Mouse (Mus musculus) mature B cell (primary cell): ENCODE measurements around the gene Srsf1.

ENCODE experiments used
- in situ Hi-C: fragments of 300-500 bp; cut with MboI; formaldehyde crosslinking; loops from 2 replicates; pipeline ENCODE4 v1.14.3; 2019

Srsf1 gene

DNA sequence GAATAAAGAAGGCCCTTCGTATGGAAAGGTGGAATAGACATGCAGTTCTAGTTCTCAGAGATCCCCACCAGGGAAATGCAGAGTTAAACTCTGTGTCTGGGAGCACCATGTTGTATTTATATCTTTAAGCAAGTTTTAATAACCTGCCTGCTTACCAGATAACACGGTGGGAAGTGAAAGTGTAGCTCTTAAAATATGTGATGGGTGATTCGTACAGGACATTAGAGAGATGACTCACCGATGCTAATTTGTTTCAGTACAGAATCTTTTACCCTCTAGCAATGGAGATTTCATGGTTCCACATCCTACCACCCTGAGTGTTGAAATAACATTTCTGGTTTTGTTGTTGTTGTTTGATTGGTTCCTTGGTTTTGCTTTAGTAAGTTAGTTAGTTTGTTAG is 23.2 kb downstream of the Srsf1 start:
- in situ Hi-C loops, result no loop called here

DNA sequence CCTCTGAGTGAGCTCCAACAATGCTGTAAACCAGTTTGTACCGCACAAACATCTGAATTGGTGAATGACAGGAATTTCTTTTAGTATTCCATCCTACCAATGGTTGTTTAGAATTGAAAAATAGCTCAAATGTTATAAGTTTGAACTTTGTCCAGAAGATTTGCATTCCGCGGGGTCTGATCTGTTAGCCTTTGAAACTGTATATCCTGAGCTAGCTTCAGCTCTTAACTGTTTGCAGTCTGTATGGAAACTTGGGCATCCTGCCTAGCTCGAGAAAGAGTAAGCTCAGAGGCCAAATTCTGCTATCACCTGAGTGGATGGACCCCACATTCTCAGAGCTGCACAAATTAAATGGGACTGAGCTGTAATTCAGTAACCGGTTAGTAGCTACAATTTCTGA is 23.9 kb downstream of the Srsf1 start:
- in situ Hi-C loops, result no loop called here

DNA sequence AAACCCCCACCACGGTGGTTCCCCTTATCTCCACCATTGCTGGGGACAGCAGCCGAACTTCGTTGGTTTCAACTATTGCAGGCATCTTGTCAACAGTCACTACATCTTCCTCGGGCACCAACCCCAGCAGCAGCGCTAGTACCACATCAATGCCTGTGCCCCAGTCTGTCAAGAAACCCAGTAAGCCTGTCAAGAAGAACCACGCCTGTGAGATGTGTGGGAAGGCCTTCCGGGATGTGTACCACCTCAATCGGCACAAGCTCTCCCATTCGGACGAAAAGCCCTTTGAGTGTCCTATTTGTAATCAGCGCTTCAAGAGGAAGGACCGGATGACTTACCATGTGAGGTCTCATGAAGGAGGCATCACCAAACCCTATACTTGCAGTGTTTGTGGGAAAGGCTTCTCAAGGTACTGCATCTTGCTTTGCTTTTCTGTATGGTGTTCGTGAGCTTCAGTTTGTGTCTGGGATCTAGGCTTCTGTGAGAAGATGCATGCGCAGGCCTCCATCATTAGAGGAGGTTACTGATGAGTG is 26.2 kb downstream of the Srsf1 start:
- in situ Hi-C loops, result no loop called here

DNA sequence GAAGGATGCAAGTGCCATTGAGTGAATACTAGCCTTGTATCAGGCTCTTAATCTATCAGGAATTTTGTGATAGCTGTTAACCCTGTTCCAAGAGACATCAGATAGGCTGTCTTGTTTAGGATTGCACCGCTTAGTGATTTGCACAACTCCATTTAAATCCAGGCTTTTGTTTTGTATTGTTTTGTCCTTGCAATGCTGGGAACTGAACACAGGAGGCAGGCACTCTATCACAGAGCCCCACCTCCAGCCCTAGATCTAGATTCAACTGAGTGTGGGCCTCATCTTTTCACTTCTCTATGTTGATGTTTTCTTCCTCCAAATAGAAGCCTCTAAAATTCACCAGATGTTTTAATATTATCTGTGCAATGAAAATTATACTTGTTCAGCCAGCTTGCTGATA is 28.5 kb downstream of the Srsf1 start:
- in situ Hi-C loops, result no loop called here

DNA sequence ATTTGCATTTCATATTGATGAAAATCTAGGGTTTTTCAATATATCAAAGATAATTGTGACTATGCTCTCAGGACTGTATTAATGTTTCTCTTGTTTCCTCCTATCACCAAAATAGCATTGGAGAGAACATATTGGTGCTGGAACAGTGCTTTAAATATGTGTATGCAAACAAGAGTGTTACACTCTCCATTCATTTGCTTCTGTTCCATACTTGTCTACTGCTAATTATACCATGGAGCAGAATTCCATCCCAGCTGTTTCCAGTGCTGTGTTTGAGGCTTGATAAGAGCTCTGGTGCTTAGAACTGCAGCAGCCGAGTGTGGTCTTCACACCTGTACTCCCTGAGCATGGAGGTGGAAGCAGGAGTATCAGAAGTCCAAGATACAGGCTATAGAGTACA is 29.2 kb downstream of the Srsf1 start:
- in situ Hi-C loops, result no loop called here

DNA sequence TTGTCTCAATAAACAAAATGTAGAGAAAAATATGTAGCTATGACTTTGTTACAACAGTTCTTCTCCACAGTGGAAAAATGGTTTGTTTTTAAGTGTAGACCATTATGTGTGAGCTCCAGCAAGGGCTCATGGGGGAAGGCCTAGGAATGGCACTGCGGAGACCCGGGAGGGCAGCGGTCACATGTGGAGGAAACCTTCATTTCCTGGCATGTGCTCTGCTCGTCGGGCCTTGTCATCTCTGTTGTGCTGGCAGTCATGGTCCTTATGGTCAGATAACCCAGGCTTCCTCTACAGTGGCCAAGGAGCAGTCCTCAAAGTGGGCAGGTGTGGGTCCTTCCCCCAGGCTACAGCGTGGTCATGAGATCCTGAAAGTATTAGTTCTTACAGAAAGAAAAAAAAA is 36.5 kb downstream of the Srsf1 start:
- in situ Hi-C loops, result no loop called here

DNA sequence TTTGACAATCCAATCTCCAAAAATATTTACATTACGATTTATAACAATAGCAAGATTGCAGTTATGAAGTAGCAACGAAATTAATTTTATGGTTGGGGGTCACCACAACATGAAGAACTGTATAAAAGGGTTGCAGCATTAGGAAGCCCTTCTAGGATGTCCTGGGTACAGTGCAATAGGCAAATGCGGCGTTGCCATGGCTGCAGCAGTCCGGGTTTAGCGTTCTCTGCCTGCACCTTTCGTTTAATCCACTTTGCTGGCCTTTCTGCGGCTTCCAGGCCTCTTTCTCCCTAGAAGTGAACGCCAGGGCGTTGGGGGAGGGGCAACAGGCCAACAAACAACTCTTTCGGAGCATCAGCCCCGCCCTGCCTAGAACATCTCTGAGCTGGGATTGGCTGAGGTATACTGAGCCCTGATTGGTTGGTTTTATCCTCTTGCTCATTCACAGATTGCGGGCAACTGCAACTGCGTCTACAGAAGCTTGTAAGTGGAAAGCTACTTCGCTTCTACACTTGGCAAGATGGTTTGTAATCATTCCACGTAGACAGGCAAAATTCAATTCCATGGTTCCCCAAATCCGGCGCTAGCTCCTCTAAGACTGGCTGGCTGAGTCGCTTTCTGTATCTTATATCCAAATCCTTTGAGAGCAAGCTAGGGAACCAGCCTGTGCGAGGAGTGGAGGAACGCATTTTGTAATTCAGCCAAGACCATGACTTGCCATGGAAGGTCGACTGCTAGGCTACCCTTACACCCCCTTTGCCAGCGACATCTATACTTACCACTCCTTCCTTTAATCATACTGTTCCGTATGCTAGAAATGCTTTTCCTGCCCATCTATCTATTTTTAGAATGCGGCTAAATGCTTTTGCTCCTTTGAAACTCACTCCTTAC is 39.8 kb downstream of the Srsf1 start:
- in situ Hi-C loops, result no loop called here

DNA sequence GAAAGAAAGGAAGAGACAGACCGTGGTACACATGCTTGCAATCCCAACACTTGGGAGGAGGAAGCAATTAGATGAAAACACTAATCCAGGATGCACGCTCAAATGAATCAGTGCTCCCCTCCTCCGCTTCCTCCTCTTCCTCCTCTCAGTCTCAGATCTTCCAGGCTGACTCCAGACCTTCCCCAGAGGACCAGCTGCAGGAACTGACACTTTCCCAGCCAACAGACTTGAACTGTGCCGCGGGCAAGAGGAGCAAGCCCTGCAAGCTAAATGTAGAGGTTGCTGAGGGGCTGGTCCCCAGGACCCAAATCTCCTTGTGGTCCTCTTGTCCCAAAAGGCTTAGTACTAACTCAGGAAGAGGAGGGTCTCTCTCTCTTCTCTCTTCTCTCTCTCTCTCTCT is 42.0 kb downstream of the Srsf1 start:
- in situ Hi-C loops, result no loop called here

DNA sequence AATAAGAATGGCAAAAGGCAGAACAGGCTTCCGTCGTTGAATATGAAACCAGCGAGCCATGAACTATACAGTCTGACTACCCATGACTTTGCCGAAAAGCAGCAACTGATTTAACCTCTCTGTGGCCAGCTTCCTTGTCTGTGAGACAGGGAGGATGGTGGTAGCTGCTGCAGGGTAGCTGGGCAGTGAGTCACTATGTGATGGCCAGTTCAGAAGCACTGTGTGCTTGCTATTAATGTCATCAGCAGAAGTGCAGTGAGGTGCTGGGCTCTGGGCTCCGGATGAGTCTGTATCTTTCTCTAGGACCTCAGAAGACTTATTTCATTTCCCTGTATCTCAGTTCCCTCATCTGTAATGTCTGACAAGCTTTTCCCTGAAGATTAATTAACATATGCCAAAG is 43.1 kb downstream of the Srsf1 start:
- in situ Hi-C loops, result no loop called here

DNA sequence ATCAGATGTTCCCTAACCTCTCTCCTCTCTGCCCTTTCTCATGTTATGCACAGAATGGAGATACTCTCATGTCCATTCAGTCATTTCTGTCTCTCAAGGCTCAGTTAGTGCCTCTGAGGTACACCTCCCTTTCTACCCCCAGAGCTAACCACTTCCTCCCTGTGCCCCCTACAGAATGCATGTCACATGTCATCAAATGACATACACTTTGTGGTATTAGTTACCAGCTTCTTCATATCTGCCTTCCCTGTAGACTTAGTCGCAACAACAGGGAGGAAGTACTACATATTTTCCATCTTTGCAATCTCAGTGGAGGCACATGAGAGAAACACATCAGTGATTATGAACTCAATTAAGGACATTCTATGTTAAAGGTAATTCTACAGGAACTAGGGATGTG is 44.8 kb downstream of the Srsf1 start:
- in situ Hi-C loops, result no loop called here

DNA sequence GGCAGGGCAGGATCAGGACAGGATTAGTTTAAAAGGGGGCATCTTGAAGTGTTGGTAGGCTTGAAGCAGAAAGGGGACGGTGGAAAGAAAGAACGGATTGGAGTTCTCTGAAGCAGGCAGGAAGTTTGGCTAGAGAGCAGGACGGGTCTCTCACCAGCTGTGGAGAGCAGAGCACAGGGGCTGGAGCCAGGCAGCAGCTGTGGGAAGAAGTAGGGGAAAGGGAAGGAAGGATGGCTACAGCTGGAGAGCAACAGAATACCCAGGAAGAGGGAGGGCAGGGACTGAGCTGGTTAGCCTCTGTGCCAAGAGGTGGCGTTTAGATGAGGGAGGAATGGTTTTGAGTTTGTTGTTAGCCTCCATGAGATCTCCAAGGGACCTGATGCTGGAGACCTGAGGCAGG is 50.0 kb downstream of the Srsf1 start:
- in situ Hi-C loops, result no loop called here

DNA sequence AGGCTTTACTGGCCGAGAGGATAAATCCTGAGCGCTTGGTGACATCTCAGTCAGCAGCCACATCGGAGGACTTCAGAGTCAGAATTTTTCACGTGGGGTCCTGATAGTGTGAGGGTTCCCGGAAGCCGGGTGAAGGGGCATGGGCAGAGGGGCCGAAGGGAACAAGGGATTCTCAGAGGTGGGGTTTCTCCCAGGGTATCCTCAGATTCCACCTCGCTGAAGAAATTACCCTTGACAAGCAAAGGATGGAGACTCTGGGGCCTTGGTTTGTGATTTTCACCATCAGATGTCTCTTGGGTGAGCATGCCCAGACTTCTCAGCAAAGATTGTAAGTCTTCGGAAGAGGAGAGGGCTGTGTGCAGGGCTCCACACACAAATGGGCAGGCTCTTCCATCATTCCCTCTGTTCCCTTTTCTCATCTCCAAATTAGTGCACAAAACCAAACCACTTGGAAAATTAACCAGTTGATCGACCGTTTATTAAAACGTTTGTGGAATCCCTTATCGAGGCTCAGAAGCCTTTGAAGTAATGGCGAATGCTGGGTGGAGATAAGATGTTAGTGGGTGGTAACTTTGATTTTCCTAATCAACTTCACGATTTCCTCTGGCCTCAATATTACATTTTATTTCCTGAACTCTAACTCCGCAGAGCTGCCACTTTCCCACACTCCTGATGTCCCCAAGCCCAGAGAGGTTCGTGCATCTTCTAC is 51.0 kb downstream of the Srsf1 start, which contains the start of gene Cuedc1:
Gene Cuedc1 (plus strand): TSS at position 38 of the 709 bp plus-strand sequence.
- in situ Hi-C loops, result no loop called here

DNA sequence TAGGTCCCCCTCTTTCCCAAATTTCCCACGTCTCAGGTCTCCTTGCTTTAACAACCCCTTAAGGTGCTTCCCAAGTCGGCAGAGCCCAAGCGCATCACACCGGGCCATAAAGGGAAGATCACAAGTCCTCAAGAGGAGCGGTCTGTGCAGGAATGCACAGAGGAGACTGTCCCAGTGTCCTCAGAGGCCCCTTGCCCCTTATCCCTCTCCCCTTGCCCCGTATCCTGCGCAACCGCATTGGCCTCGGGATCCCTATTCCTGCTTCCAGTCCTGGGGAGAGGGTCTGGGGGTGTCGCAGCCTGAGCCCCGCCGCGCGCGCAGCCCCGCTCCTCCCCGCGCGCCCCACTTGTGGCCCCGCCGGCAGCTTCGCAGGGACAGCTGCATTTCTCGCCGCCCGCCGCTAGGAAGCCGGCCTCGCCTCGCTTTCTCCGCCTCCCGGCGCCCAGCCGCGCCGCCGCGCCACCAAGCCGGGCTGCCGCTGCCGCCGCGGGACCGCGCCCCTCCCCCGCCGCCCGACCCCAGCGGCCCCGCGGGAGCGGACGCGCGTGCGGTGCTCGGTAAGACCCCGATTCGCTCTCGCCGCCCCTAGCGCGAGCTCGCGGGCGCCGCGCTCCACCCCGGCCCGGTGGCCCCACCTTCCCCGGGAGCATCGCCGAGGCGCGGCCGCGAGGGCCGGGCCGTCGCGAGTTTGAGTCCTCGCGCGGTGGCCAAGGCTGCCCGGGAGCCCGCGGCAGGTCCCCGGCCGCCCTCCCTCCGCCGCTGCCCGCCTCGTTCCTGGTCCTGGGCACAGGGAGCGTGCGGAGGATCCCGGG is 51.8 kb downstream of the Srsf1 start:
- in situ Hi-C loops, result no loop called here

DNA sequence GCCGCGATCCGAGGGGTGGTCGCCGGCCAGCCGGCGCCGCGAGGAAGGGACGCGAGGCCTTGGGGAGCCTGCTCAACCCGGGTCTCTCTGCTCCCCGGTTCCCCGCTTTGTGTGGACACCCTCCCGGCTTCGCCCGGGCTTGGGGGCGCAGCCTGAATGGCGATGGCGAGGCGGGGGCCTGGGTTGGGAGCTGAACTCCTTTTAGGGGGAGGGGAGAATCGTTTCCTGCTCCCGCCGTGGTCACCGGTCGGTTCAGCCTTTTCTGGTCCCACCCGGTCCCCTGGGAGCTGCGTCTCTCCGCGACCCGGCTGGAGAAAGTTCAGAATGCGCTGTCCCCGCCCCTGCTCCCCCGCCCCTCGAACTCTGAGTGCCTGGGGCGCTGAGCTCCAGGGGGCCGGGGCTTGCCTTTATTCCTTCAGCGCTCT is 52.4 kb downstream of the Srsf1 start:
- in situ Hi-C loops, result no loop called here

DNA sequence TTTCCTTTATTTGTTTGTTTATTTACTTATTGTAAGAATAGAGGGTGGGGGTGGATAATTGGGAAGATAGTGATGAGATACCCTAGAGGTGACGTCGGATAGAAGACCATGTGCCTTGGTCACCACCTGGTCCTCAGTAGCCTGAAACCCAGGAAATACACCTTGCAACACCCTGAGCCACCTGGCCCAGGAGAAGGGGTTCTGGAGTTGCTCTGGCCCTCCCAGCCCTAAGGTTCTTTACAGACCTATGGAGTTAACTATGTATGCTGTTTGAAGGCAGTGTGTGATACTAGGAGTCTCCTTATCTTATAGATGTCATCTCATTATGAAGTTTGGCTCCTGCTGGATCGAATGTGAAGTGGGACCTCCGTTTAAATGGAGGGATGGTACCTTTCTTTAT is 53.0 kb downstream of the Srsf1 start:
- in situ Hi-C loops, result no loop called here
